15 mouse cellular contexts compared by ENCODE assay signal in the genomic region with DNA sequence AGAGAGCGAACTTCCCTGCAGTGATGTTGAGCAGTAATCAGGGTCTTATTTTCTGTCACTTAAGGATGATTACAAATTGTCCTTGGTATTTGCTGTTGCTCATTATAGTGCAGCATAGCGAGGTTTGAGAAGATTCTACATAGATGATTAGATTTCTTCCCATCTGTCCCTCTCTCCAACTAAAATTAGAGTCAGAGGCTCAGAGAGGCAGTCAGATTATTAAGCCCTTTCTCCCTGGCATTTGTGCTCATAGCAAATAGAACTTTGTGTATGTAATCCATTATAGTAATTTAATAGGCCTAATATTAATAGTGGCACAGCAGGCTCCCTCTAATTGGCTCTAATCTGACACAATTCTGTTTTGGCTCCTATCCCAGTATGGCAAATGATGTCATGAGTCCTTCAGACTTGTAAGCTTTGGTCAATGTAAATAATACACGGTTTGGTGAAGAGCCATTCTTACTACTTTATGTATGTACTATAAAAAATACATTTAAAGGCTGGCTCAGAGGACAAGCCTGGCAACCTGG. TPM values are rescaled to one million over a fixed set of nuclear protein-coding genes. Genes with fewer than 3 reads are reported as not detected.
"Had no signal": no experiment of that assay in that cellular context is flagged by ENCODE, and none has a peak within 500 bp of the region (broad histone marks: within the 10 kb centered on the region; RNA-seq: fewer than 3 reads in every experiment).

No protein-coding gene starts in this region.

- H3K27me3 ChIP-seq: limb, embryonic 12.5 days; liver, embryonic 13.5 days; megakaryocyte, embryonic 14.5 days; midbrain, embryonic 12.5 days; stomach, embryonic 15.5 days had no signal

- DNase-seq: kidney, adult 2 months; kidney, postnatal 25 days; liver; liver, embryonic 13.5 days; liver, postnatal 0 days; right cerebral cortex, postnatal 14 days; thymus, adult 2 months; thymus, postnatal 25 days had no signal

- H3K4me3 ChIP-seq: limb, embryonic 12.5 days; liver, embryonic 13.5 days; megakaryocyte, embryonic 14.5 days; midbrain, embryonic 12.5 days; stomach, embryonic 15.5 days had no signal

- H3K4me1 ChIP-seq: limb, embryonic 12.5 days; liver, embryonic 13.5 days; megakaryocyte, embryonic 14.5 days; midbrain, embryonic 12.5 days; stomach, embryonic 15.5 days had no signal

- H3K4me2 ChIP-seq: limb, embryonic 12.5 days; liver, embryonic 13.5 days; midbrain, embryonic 12.5 days; stomach, embryonic 15.5 days had no signal

- H3K27ac ChIP-seq: limb, embryonic 12.5 days; liver, embryonic 13.5 days; macrophage; midbrain, embryonic 12.5 days; stomach, embryonic 15.5 days had no signal

- ATAC-seq: liver, postnatal 0 days; midbrain, embryonic 16.5 days had no signal

- H3K9me3 ChIP-seq: limb, embryonic 12.5 days; liver, embryonic 13.5 days; megakaryocyte, embryonic 14.5 days; midbrain, embryonic 12.5 days; stomach, embryonic 15.5 days had no signal

- H3K9ac ChIP-seq: limb, embryonic 12.5 days; liver, embryonic 13.5 days; liver, postnatal 0 days; midbrain, embryonic 12.5 days; stomach, embryonic 15.5 days had no signal

RNA-seq across cellular contexts. Expression of gene Slfn14, which starts 55.3 kb away (rescaled TPM):
- polyA plus RNA-seq: kidney, adult 2 months; macrophage; midbrain, embryonic 16.5 days; thymus, adult 2 months; urinary bladder, adult 2 months had no signal
